Mouse (Mus musculus) cortical plate, adult 2 months (tissue): ENCODE results near the gene Lclat1. TPM values are rescaled to one million over a fixed set of nuclear protein-coding genes. Genes with fewer than 3 reads are reported as not detected.

Experiments
- H3K27ac ChIP-seq: fragments of 200-500 bp; 2 replicates; pipeline ENCODE4 v1.5.1; 2012; ENCODE audit warnings: low read length, control low read depth, inconsistent platforms; ENCODE audit not compliant: insufficient read depth
- H3K4me1 ChIP-seq: fragments of 200-500 bp; 2 replicates; pipeline ENCODE4 v1.6.1; 2011; ENCODE audit warnings: low read length; ENCODE audit not compliant: control insufficient read depth, insufficient read depth
- H3K4me3 ChIP-seq: fragments of 200-500 bp; 2 replicates; pipeline ENCODE4 v1.5.1; 2011; ENCODE audit warnings: mild to moderate bottlenecking, low read length, control low read depth; ENCODE audit not compliant: insufficient read depth
- CTCF ChIP-seq: fragments of 200-500 bp; IDR thresholded peaks from 2 replicates; pipeline ENCODE4 v1.5.1; 2011; ENCODE audit warnings: mild to moderate bottlenecking, control low read depth, low read length; ENCODE audit not compliant: insufficient read depth; ENCODE audit errors: extremely low read depth
- POLR2A ChIP-seq: fragments of 200-500 bp; IDR thresholded peaks from 2 replicates; pipeline ENCODE4 v1.6.1; 2011; ENCODE audit warnings: mild to moderate bottlenecking, low read length, control low read depth; ENCODE audit not compliant: insufficient read depth; ENCODE audit errors: extremely low read depth
- polyA plus RNA-seq: library from polyadenylated mRNA; depleted of rRNA; stranded (reverse); fragments of >200 nt; gene quantifications from 2 replicates; pipeline ENCODE4 v1.2.3, GENCODE M21; 2012

The Lclat1 gene
- polyA plus RNA-seq, 1 experiment, result 21.1 TPM

- Histone ChIP-seq H3K4me3 (no peak overlapping the region), H3K27ac (no peak overlapping the region), H3K4me1 (no peaks in the 10 kb centered on the region)
- no peak for TF ChIP-seq POLR2A
- TF ChIP-seq CTCF, result no peak
These were observed 20.5 kb upstream of the Lclat1 start for GRCm38 (mm10) chr17:73087045-73087910.

DNA sequence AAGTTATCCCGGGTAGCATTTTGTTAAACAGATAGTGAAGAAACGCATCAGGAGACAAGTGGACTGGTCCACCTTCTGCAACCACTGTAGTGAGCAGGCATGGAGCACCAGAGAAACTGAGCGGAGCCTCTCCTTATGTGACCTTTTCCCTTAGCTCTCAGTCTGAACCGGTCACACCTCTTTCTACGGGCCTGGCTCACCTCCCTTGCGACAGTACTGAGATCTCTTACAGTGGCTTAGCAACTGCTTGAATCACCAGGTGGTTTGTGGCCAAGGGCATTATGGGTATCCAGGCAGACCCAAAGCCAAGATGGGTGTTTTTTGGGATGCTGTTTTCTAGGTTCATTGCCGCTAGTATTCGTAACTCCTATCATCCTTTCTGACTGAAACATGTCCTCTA is 16.4 kb upstream of the Lclat1 start:
- no peaks in the 10 kb centered on the region for H3K4me1 ChIP-seq
- no peak overlapping the region for H3K4me3 ChIP-seq
- no peak overlapping the region for H3K27ac ChIP-seq
- TF ChIP-seq CTCF (no peak), POLR2A (no peak)

GRCm38 (mm10) chr17:73092103-73093097 is 15.4 kb upstream of the Lclat1 start:
- Histone ChIP-seq H3K4me3 (no peak overlapping the region), H3K27ac (no peak overlapping the region), H3K4me1 (no peaks in the 10 kb centered on the region)
- TF ChIP-seq CTCF, result no peak

GRCm38 (mm10) chr17:73095070-73095469 is 12.7 kb upstream of the Lclat1 start:
- no peak for TF ChIP-seq CTCF
- no peak for TF ChIP-seq POLR2A
- Histone ChIP-seq H3K4me1 (no peaks in the 10 kb centered on the region), H3K27ac (no peak overlapping the region), H3K4me3 (no peak overlapping the region)

DNA sequence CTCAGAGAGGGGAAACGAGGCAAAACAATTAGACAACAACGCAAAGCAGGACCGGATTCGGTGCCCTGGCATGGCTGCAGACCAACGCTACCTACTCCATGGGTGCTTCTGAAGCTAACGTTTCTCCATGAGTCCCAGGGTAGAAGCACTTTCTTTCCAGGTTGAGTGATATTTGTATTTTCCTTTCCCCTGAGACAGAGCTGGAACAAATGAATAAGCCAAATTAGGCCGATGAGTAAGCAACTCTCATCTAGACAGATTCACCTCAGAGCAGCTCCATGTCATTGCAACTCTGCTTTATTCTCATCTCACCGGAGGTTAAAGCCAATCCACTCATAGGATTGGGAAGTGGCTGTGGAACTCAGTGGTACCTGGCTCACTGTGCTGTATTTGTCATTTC is 12.2 kb upstream of the Lclat1 start:
- Histone ChIP-seq H3K27ac (no peak overlapping the region), H3K4me3 (no peak overlapping the region), H3K4me1 (no peaks in the 10 kb centered on the region)
- no peak for TF ChIP-seq CTCF
- no peak for TF ChIP-seq POLR2A

GRCm38 (mm10) chr17:73096484-73096883 is 11.3 kb upstream of the Lclat1 start:
- Histone ChIP-seq H3K4me3 (no peak overlapping the region), H3K27ac (no peak overlapping the region), H3K4me1 (no peaks in the 10 kb centered on the region)
- TF ChIP-seq POLR2A (no peak), CTCF (peak; percentile 55)

DNA sequence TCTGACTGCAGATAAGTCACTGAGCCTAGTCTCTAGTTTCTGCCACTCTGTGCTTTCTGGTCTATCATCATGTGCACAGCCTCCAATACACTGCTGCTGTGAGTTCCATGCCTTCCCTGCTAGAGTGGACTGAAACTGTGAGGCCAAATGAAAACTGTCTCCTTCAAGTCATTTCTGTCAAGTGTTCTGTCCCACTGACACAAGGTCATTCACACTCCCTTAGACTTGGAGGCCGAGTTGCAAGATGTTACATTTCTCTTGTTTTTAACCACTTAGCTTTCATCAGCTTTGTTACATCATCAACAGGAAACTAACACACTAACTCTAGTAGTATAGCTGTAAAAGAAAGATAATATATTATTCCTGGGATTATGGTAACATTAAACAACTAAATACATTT is 9.1 kb upstream of the Lclat1 start:
- Histone ChIP-seq H3K4me3 (no peak overlapping the region), H3K4me1 (no peaks in the 10 kb centered on the region), H3K27ac (no peak overlapping the region)
- TF ChIP-seq CTCF (no peak), POLR2A (no peak)

GRCm38 (mm10) chr17:73100396-73100795 is 7.4 kb upstream of the Lclat1 start:
- Histone ChIP-seq H3K27ac (no peak overlapping the region), H3K4me3 (no peak overlapping the region), H3K4me1 (no peaks in the 10 kb centered on the region)
- TF ChIP-seq CTCF (no peak), POLR2A (no peak)

DNA sequence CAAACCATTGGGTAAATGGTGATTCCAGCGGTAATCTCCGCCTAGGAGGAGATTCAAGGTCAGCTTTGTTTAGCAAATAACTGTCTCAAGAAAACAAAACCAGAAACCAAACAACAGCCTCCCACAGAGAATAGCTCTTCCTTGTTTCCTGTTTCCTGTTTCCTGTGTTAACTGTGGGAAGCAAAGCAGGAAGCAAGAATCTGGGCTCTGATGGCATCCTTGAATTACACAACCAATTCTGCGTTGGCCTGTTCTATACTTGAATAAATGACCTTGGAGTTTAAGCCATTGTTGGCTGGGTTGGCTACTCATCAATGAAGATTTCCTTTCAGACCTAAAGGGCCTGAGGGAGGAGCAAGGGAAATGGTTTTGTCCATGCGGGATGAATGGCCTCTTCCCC is 5.2 kb upstream of the Lclat1 start:
- Histone ChIP-seq H3K27ac (no peak overlapping the region), H3K4me1 (no peaks in the 10 kb centered on the region), H3K4me3 (no peak overlapping the region)
- TF ChIP-seq POLR2A (no peak), CTCF (no peak)

GRCm38 (mm10) chr17:73108170-73108887 is 544 bp downstream of the Lclat1 start:
- TF ChIP-seq POLR2A (no peak), CTCF (no peak)
- Histone ChIP-seq H3K27ac (peak overlapping the region; percentile 18), H3K4me3 (peak overlapping the region; percentile 50), H3K4me1 (no peaks in the 10 kb centered on the region)
